22 mouse cellular contexts compared by ENCODE assay signal in the genomic region with DNA sequence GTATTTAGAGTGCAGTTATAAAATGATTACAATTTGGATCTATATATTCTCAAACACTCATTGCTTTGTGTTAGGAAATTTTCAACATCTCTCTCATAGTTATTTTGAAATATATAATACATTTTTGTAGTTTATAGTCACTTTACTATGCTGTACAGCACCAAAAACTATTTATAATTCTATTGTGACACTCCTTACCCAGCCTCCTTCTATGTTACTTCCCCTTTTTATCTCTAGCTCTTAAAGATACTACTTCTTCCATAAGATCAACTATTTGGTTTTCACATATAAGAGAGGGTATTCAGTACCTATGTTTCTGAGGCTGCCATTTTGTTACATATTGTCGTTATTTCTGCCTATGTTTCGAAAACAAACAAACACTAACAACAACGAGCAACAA.
"Had no signal": no experiment of that assay in that cellular context is flagged by ENCODE, and none has a peak within 500 bp of the region (broad histone marks: within the 10 kb centered on the region; RNA-seq: fewer than 3 reads in every experiment).

No protein-coding gene starts in this region.

- DNase-seq: cerebellum, adult 2 months; cerebellum, adult 8-10 months; cerebellum, adult 9-10 months; cerebellum, adult 9-11 months; cerebellum, postnatal 10 days; cerebellum, postnatal 14 days; cerebellum, postnatal 25 days; cerebellum, postnatal 36 days; embryo, embryonic 11 days; forebrain, postnatal 0 days; gastrocnemius, adult 2 months; gastrocnemius, postnatal 10 days; gastrocnemius, postnatal 14 days; gastrocnemius, postnatal 25 days; gastrocnemius, postnatal 36 days; heart, adult 11 months; heart, adult 18-20 months; heart, adult 2 months had no signal

- ATAC-seq: forebrain, embryonic 13.5 days; forebrain, embryonic 14.5 days; forebrain, embryonic 15.5 days; forebrain, embryonic 16.5 days; forebrain, postnatal 0 days had no signal
